Comparison of ENCODE assay signal across 21 mouse cellular contexts in genomic region chr13:37010771-37011170, GRCm38 (mm10). TPM values are rescaled to one million over a fixed set of nuclear protein-coding genes. Genes with fewer than 3 reads are reported as not detected.
A peak's percentile ranks its signal among the peaks of the same experiment; 100 is the strongest.
DNase-seq lines count a peak whose midpoint lies in the region; ATAC-seq and TF ChIP-seq lines count a peak whose summit lies in the region.
"Had no signal": no experiment of that assay in that cellular context is flagged by ENCODE, and none has a peak within 500 bp of the region (broad histone marks: within the 10 kb centered on the region; RNA-seq: fewer than 3 reads in every experiment).

No protein-coding gene starts in this region.

- peak; percentile 36 for DNase-seq in thymus, postnatal 0 days (ENCODE audit: low spot score)
- no peak for DNase-seq in thymus, adult 2 months
- DNase-seq in T-cell, adult 2 months (ENCODE audit: low spot score), result peak; percentile 41
- DNase-seq in thymus, postnatal 4 days, result peak; percentile 28
- DNase-seq in left cerebral cortex, postnatal 4 days, result no peak
- no peak for DNase-seq in lung, postnatal 10 days
- no peak for DNase-seq in right cerebral cortex, postnatal 14 days
- DNase-seq: cerebellum, adult 18-20 months; gastrocnemius, adult 2 months; heart, adult 2 months; kidney, postnatal 10 days; lung, postnatal 36 days; spleen, adult 18-20 months had no signal

- H3K27ac ChIP-seq in thymus, adult 2 months (ENCODE audit: control insufficient read depth, insufficient read depth, low read length), result no peak overlapping the region
- H3K27ac ChIP-seq: gastrocnemius, adult 2 months; heart, adult 2 months; heart, embryonic 15.5 days; hindbrain, embryonic 12.5 days; limb, embryonic 15.5 days; midbrain, embryonic 12.5 days; stomach, embryonic 15.5 days had no signal

- 68% methylated on average over 5 of the region's 5 CpGs for WGBS in thymus, adult 2 months

- no peak for TF ChIP-seq POLR2A in thymus, adult 2 months (IDR thresholded peaks at IDR 0.05; ENCODE audit: control insufficient read depth, extremely low read depth, insufficient read depth, low read length, poor library complexity)

- no peaks in the 10 kb centered on the region for H3K4me1 ChIP-seq in thymus, adult 2 months (replicated peaks; ENCODE audit: control insufficient read depth, insufficient read depth, low read length)
- H3K4me1 ChIP-seq: hindbrain, embryonic 12.5 days; limb, embryonic 15.5 days; midbrain, embryonic 12.5 days; stomach, embryonic 15.5 days had no signal

- H3K27me3 ChIP-seq in thymus, adult 2 months (ENCODE audit: control insufficient read depth, insufficient read depth, low read length), result no peaks in the 10 kb centered on the region
- H3K27me3 ChIP-seq: heart, embryonic 15.5 days; hindbrain, embryonic 12.5 days; limb, embryonic 15.5 days; midbrain, embryonic 12.5 days; Patski; stomach, embryonic 15.5 days had no signal

- H3K4me3 ChIP-seq in thymus, adult 2 months (ENCODE audit: control insufficient read depth, insufficient read depth, low read length), result no peak overlapping the region
- H3K4me3 ChIP-seq: gastrocnemius, adult 2 months; heart, adult 2 months; heart, embryonic 15.5 days; hindbrain, embryonic 12.5 days; limb, embryonic 15.5 days; midbrain, embryonic 12.5 days; stomach, embryonic 15.5 days had no signal

- ATAC-seq in inflammation-experienced regulatory T-cells, adult 6 months, result peak; percentile 85
- ATAC-seq: intestine, embryonic 16.5 days; Patski had no signal

- H3K36me3 ChIP-seq in thymus, adult 2 months (ENCODE audit: control insufficient read depth, insufficient read depth, low read length), result no peaks in the 10 kb centered on the region
- H3K36me3 ChIP-seq: heart, embryonic 15.5 days; hindbrain, embryonic 12.5 days; limb, embryonic 15.5 days; midbrain, embryonic 12.5 days; stomach, embryonic 15.5 days had no signal

- TF ChIP-seq CTCF in thymus, adult 2 months (IDR thresholded peaks at IDR 0.05; ENCODE audit: borderline replicate concordance, control insufficient read depth, extremely low read depth, insufficient read depth, low read length, poor library complexity), result no peak

- intact Hi-C loops in left cerebral cortex, postnatal 4 days (cut with DNase I), result no loop called here

RNA-seq across cellular contexts. Expression of gene F13a1, which starts 39.3 kb away (rescaled TPM):
- 25.3 and 32.3 TPM in 2 replicates for polyA plus RNA-seq in thymus, postnatal 0 days (2015; fragmentation: Nextera tagmentation; extraction: Ambion mirVana)
- 19.5 and 22.9 TPM in 2 replicates for polyA plus RNA-seq in thymus, adult 2 months (2012; rRNA removed)
- under 1 TPM in 2 of 3 experiments, not detected in 1; 0.08 to 0.61 TPM for polyA plus RNA-seq in inflammation-experienced regulatory T-cells, adult 6 months (2017; shearing (Covaris generic))
- total RNA-seq in left cerebral cortex, postnatal 4 days (2021), result 1 to 10 TPM; 4.7 to 5.3 TPM
- polyA plus RNA-seq: Patski had no signal

Comparison
In these comparisons a context has a peak if more than half of its experiments do, and no peak if none do; other contexts are left out.
1. DNase-seq: peak in thymus, postnatal 0 days (single experiment), T-cell, adult 2 months (single experiment) and thymus, postnatal 4 days (single experiment); none in thymus, adult 2 months (single experiment), left cerebral cortex, postnatal 4 days (single experiment), lung, postnatal 10 days (single experiment) and right cerebral cortex, postnatal 14 days (single experiment).
2. RNA of gene F13a1, which starts 39.3 kb away (polyA plus RNA-seq): 25.3 to 32.3 TPM in thymus, postnatal 0 days and 19.5 to 22.9 TPM in thymus, adult 2 months; 0.08 to 0.61 TPM in inflammation-experienced regulatory T-cells, adult 6 months; every median in the first group is over 10 times any median in the second.